Mouse (Mus musculus) small intestine, adult 2 months (tissue): Measurements from ENCODE around the gene Plch1. TPM values are rescaled to one million over a fixed set of nuclear protein-coding genes. Genes with fewer than 3 reads are reported as not detected.

ENCODE experiments used
- H3K27ac ChIP-seq: fragments of 200-500 bp; 2 replicates; pipeline ENCODE4 v1.5.1; 2012; ENCODE audit warnings: low read depth, low read length, control low read depth, inconsistent platforms; ENCODE audit not compliant: insufficient read depth
- H3K27me3 ChIP-seq: fragments of 200-500 bp; 2 replicates; pipeline ENCODE4 v1.6.1; 2012; ENCODE audit warnings: mild to moderate bottlenecking, moderate library complexity, low read length, inconsistent platforms; ENCODE audit not compliant: control insufficient read depth, insufficient read depth
- H3K36me3 ChIP-seq: fragments of 200-500 bp; 2 replicates; pipeline ENCODE4 v1.6.1; 2012; ENCODE audit warnings: mild to moderate bottlenecking, low read length, control low read depth, inconsistent platforms; ENCODE audit not compliant: control insufficient read depth, insufficient read depth
- H3K4me1 ChIP-seq: fragments of 200-500 bp; 2 replicates; pipeline ENCODE4 v1.6.1; 2012; ENCODE audit warnings: low read length, inconsistent platforms, mixed read lengths; ENCODE audit not compliant: control insufficient read depth, insufficient read depth, insufficient read length
- H3K4me3 ChIP-seq: fragments of 200-500 bp; 2 replicates; pipeline ENCODE4 v1.5.1; 2012; ENCODE audit warnings: low read depth, mild to moderate bottlenecking, control low read depth, inconsistent platforms, low read length, moderate library complexity
- CTCF ChIP-seq: fragments of 200-500 bp; IDR thresholded peaks from 2 replicates; pipeline ENCODE4 v1.5.1; 2012; ENCODE audit warnings: low read depth, mild to moderate bottlenecking, control low read depth, inconsistent platforms, low read length, moderate library complexity, mixed read lengths; ENCODE audit not compliant: insufficient replicate concordance, insufficient read length; ENCODE audit errors: extremely low read depth
- POLR2A ChIP-seq: fragments of 200-500 bp; IDR thresholded peaks from 2 replicates; pipeline ENCODE4 v1.6.1; 2012; ENCODE audit warnings: low read depth, mild to moderate bottlenecking, control low read depth, inconsistent platforms, low read length, moderate library complexity
- WGBS: fragments of 180-500 bp; shearing (Covaris S2); methylation state at CpG from one replicate; pipeline ENCODE4 v1.1.7; 2018; 5-methylcytosine and 5-hydroxymethylcytosine counted together
- polyA plus RNA-seq: library from polyadenylated mRNA; depleted of rRNA; stranded (reverse); fragments of >200 nt; gene quantifications from 2 replicates; pipeline ENCODE4 v1.2.3, GENCODE M21; 2012

Gene Plch1
- polyA plus RNA-seq, 1 experiment: 1.2 TPM

- Histone ChIP-seq H3K27me3 (no peaks in the 10 kb centered on the region), H3K4me3 (no peak overlapping the region), H3K36me3 (no peaks in the 10 kb centered on the region), H3K4me1 (no peaks in the 10 kb centered on the region), H3K27ac (no peak overlapping the region)
- 83% methylated on average over 2 of the region's 2 CpGs for WGBS
- TF ChIP-seq POLR2A (no peak), CTCF (no peak)
These were observed 93.8 kb downstream of the Plch1 start for GRCm38 (mm10) chr3:63805496-63805895.

- WGBS: 53% methylated on average over 5 of the region's 5 CpGs
- no peaks in the 10 kb centered on the region for H3K27me3 ChIP-seq
- H3K36me3 ChIP-seq: no peaks in the 10 kb centered on the region
- no peak overlapping the region for H3K4me3 ChIP-seq
- H3K27ac ChIP-seq: no peak overlapping the region
- H3K4me1 ChIP-seq: no peaks in the 10 kb centered on the region
- no peak for TF ChIP-seq CTCF
- TF ChIP-seq POLR2A: no peak
These were observed 98.6 kb downstream of the Plch1 start for GRCm38 (mm10) chr3:63800685-63801084.

- TF ChIP-seq POLR2A (no peak), CTCF (no peak)
- no peaks in the 10 kb centered on the region for H3K27me3 ChIP-seq
- WGBS: 87% methylated on average over 5 of the region's 5 CpGs
These were observed 112.4 kb downstream of the Plch1 start for GRCm38 (mm10) chr3:63786805-63787365.

GRCm38 (mm10) chr3:63772617-63773305 is 126.5 kb downstream of the Plch1 start:
- H3K27me3 ChIP-seq: no peaks in the 10 kb centered on the region
- TF ChIP-seq POLR2A: no peak
- H3K36me3 ChIP-seq: no peaks in the 10 kb centered on the region; the same call in 1 of the 2 replicates
- no peaks in the 10 kb centered on the region for H3K4me1 ChIP-seq
- WGBS: 64% methylated on average over 7 of the region's 7 CpGs
- H3K4me3 ChIP-seq: no peak overlapping the region
- H3K27ac ChIP-seq: no peak overlapping the region

More at GRCm38 (mm10) chr3:63786805-63787365, 112.4 kb downstream of the Plch1 start:
- Histone ChIP-seq H3K4me3 (no peak overlapping the region), H3K27ac (no peak overlapping the region), H3K4me1 (no peaks in the 10 kb centered on the region), H3K36me3 (peaks cover 3% of the 10 kb centered on the region; the same call in 1 of the 2 replicates)

- TF ChIP-seq CTCF (no peak), POLR2A (no peak)
- H3K27me3 ChIP-seq: no peaks in the 10 kb centered on the region
- 88% methylated on average over 1 of the region's 1 CpGs for WGBS
- no peak overlapping the region for H3K4me3 ChIP-seq
- H3K4me1 ChIP-seq: no peaks in the 10 kb centered on the region
- no peak overlapping the region for H3K27ac ChIP-seq
- no peaks in the 10 kb centered on the region for H3K36me3 ChIP-seq
These were observed 138.5 kb downstream of the Plch1 start for GRCm38 (mm10) chr3:63760821-63761220.

GRCm38 (mm10) chr3:63740073-63740472 is 159.2 kb downstream of the Plch1 start:
- Histone ChIP-seq H3K36me3 (peaks cover 5% of the 10 kb centered on the region), H3K4me3 (no peak overlapping the region), H3K27me3 (no peaks in the 10 kb centered on the region), H3K4me1 (no peaks in the 10 kb centered on the region), H3K27ac (no peak overlapping the region)
- 89% methylated on average over 2 of the region's 2 CpGs for WGBS
- TF ChIP-seq CTCF: no peak
- TF ChIP-seq POLR2A: no peak

- 95% methylated on average over 1 of the region's 1 CpGs for WGBS
- Histone ChIP-seq H3K4me1 (no peaks in the 10 kb centered on the region), H3K36me3 (peaks cover 4% of the 10 kb centered on the region), H3K4me3 (no peak overlapping the region), H3K27me3 (no peaks in the 10 kb centered on the region), H3K27ac (no peak overlapping the region)
- TF ChIP-seq CTCF (no peak), POLR2A (no peak)
These were observed 170.9 kb downstream of the Plch1 start for GRCm38 (mm10) chr3:63728325-63728724.
